Mouse (Mus musculus) brain, adult 10 weeks (tissue): ENCODE results near the gene P4htm. TPM values are rescaled to one million over a fixed set of nuclear protein-coding genes. Genes with fewer than 3 reads are reported as not detected.

Experiments
- polyA plus RNA-seq: library from polyadenylated mRNA; stranded (reverse); fragments of 350-450 nt; fragmentation: Illumina TruSeq; extraction: RNeasy Lipid Tissue Mini Kit (QIAGEN cat#74804); gene quantifications from one replicate; pipeline ENCODE4 v1.2.3, GENCODE M21; 2015; ENCODE audit warnings: low read depth, low replicate concordance

Gene P4htm
- polyA plus RNA-seq = 93.6 TPM

GRCm38 (mm10) chr9:108596998-108597764, at the start of gene P4htm:
TSS of gene P4htm (minus strand) at chr9:108597667.

GRCm38 (mm10) chr9:108578545-108579343, 18.7 kb downstream of the P4htm start, which contains the start of gene Wdr6:
TSS of gene Wdr6 (minus strand) at chr9:108578739.

GRCm38 (mm10) chr9:108569381-108570206, 27.9 kb downstream of the P4htm start, which contains the start of gene Dalrd3:
TSS of gene Dalrd3 (plus strand) at chr9:108569886.

GRCm38 (mm10) chr9:108566815-108567776, 30.4 kb downstream of the P4htm start, which contains the start of gene Ndufaf3:
TSS of gene Ndufaf3 (minus strand) at chr9:108567434.

GRCm38 (mm10) chr9:108560227-108560841, 37.1 kb downstream of the P4htm start, which contains the start of gene Impdh2:
TSS of gene Impdh2 (plus strand) at chr9:108560286.

Other genes starting within 250 kb of the P4htm start
- gene Usp4, start 249.8 kb downstream of the P4htm start, polyA plus RNA-seq = 84.3 TPM
- gene 1700102P08Rik, start 204.9 kb downstream of the P4htm start, polyA plus RNA-seq = 1.5 TPM
- 0.54 TPM for gene Ccdc36, start 169.2 kb downstream of the P4htm start, polyA plus RNA-seq
- not detected for gene BC048562, start 161.2 kb downstream of the P4htm start, polyA plus RNA-seq
- gene Ccdc71, start 137.1 kb downstream of the P4htm start, polyA plus RNA-seq = 21.9 TPM
- 26.8 TPM for gene Klhdc8b, start 136.1 kb downstream of the P4htm start, polyA plus RNA-seq
- 20.5 TPM for gene Lamb2, start 117.9 kb downstream of the P4htm start, polyA plus RNA-seq
- gene Usp19, start 107.1 kb downstream of the P4htm start, polyA plus RNA-seq = 95.0 TPM
- 70.9 TPM for gene Qars, start 90.0 kb downstream of the P4htm start, polyA plus RNA-seq
- gene Qrich1, start 80.9 kb downstream of the P4htm start, polyA plus RNA-seq = 77.0 TPM
- 66.7 TPM for gene Impdh2, start 37.4 kb downstream of the P4htm start, polyA plus RNA-seq
- gene Ndufaf3, start 30.2 kb downstream of the P4htm start, polyA plus RNA-seq = 58.9 TPM
- gene Dalrd3, start 27.8 kb downstream of the P4htm start, polyA plus RNA-seq = 120 TPM
- gene Wdr6, start 18.9 kb downstream of the P4htm start, polyA plus RNA-seq = 78.4 TPM
- 39.4 TPM for gene Arih2, start 51.7 kb upstream of the P4htm start, polyA plus RNA-seq
- 19.6 TPM for gene Slc25a20, start 64.4 kb upstream of the P4htm start, polyA plus RNA-seq
- 37.8 TPM for gene Prkar2a, start 91.6 kb upstream of the P4htm start, polyA plus RNA-seq
- gene Ip6k2, start 186.1 kb upstream of the P4htm start, polyA plus RNA-seq = 163 TPM
- gene Nckipsd, start 210.7 kb upstream of the P4htm start, polyA plus RNA-seq = 48.6 TPM
- 27.4 TPM for gene Celsr3, start 228.7 kb upstream of the P4htm start, polyA plus RNA-seq